Mouse (Mus musculus) retina, postnatal 7 days (tissue): ENCODE results near the gene Ano4.

ENCODE experiments used
- DNase-seq: peaks from one replicate; pipeline ENCODE4 v3.0.0-alpha.2; 2012; ENCODE audit warnings: low read depth, low spot score

Ano4 gene

DNA sequence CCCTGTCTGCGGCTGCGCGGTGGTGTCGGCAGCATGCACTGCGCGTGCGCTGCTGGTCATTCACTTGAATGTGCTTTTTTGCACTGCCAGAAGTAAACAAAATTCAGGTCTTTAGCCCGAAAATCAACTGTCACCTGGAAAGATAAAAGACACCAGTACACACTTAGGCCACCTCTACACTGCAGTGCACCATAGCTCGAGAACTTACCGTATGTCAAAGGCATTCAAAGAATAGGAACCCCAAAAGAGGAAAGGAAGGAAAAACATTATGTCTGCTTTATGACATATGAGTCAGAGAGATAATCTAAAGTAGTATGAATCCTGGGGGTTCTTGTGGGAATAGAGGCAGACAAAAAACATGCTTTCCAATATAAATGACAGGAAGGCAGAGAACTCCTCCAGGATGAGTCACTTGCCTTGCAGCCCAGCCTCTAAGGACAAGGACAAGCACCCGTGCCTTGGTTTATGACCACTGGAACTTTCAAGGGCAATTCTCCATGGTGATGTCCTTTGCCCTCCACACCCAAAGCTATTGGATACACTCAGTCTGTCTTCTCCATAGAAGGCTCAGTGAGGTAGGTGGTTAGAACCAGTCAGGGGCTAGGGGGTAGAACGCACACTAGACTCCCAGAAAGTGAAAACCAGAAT, 394.8 kb downstream of the Ano4 start:
- DNase-seq: no peak
